Mouse (Mus musculus) heart, adult 2 months (tissue): Measurements from ENCODE around the gene Ndufa4l2. TPM values are rescaled to one million over a fixed set of nuclear protein-coding genes. Genes with fewer than 3 reads are reported as not detected.

Experiments used
- DNase-seq, 2 experiments: peaks; one replicate each; pipeline ENCODE4 v3.0.0; 2021
- H3K27ac ChIP-seq: fragments of 200-600 bp; 2 replicates; pipeline ENCODE4 v1.8.1; 2022
- H3K27me3 ChIP-seq: fragments of 200-500 bp; 2 replicates; pipeline ENCODE4 v1.6.1; 2012; ENCODE audit warnings: mild to moderate bottlenecking, low read length, inconsistent platforms, mixed read lengths; ENCODE audit not compliant: control insufficient read depth, insufficient read depth
- H3K36me3 ChIP-seq: fragments of 200-500 bp; 2 replicates; pipeline ENCODE4 v1.6.1; 2012; ENCODE audit warnings: low read length, inconsistent platforms; ENCODE audit not compliant: control insufficient read depth, insufficient read depth
- H3K4me1 ChIP-seq: fragments of 200-500 bp; 2 replicates; pipeline ENCODE4 v1.6.1; 2011; ENCODE audit warnings: low read length; ENCODE audit not compliant: control insufficient read depth, insufficient read depth
- H3K4me3 ChIP-seq: fragments of 200-600 bp; 2 replicates; pipeline ENCODE4 v1.8.1; 2022
- H3K79me2 ChIP-seq: fragments of 200-500 bp; replicated peaks from 2 replicates; pipeline ENCODE4 v1.6.1; 2012; ENCODE audit warnings: mild to moderate bottlenecking, inconsistent platforms, low read length, moderate library complexity, mixed read lengths; ENCODE audit not compliant: control insufficient read depth, insufficient read depth
- H3K9ac ChIP-seq: fragments of 200-500 bp; 2 replicates; pipeline ENCODE4 v1.6.1; 2012; ENCODE audit warnings: low read depth, mild to moderate bottlenecking, control low read depth, inconsistent platforms, low read length, mixed read lengths
- CTCF ChIP-seq: fragments of 200-600 bp; IDR thresholded peaks from 2 replicates; pipeline ENCODE4 v1.8.1; 2022; ENCODE audit warnings: antibody characterized with exemption, mild to moderate bottlenecking, moderate library complexity
- EP300 ChIP-seq: fragments of 200-500 bp; IDR thresholded peaks from 2 replicates; pipeline ENCODE4 v1.6.1; 2011; ENCODE audit warnings: low read depth, low read length, control low read depth; ENCODE audit not compliant: insufficient read depth
- POLR2A ChIP-seq: fragments of 200-500 bp; IDR thresholded peaks from 2 replicates; pipeline ENCODE4 v1.6.1; 2011; ENCODE audit warnings: mild to moderate bottlenecking, low read depth, low read length, control low read depth; ENCODE audit not compliant: insufficient read depth
- WGBS: fragments of 180-500 bp; shearing (Covaris S2); methylation state at CpG from one replicate; pipeline ENCODE4 v1.1.7; 2018; 5-methylcytosine and 5-hydroxymethylcytosine counted together
- intact Hi-C: fragments of 180-260 bp; cut with DNase I; formaldehyde crosslinking; loops from one replicate; pipeline ENCODE4 v1.15.1; 2025
- polyA plus RNA-seq: library from polyadenylated mRNA; depleted of rRNA; stranded (reverse); fragments of >200 nt; gene quantifications from 2 replicates; pipeline ENCODE4 v1.2.3, GENCODE M21; 2012
- total RNA-seq, 2 experiments: library from RNA; stranded (reverse); gene quantifications; 2 replicates each; pipeline ENCODE4 v1.2.3; 2021

Ndufa4l2 gene
- total and polyA plus RNA-seq, 3 experiments: 20.1 to 45.1 (median 27.9) TPM

DNA sequence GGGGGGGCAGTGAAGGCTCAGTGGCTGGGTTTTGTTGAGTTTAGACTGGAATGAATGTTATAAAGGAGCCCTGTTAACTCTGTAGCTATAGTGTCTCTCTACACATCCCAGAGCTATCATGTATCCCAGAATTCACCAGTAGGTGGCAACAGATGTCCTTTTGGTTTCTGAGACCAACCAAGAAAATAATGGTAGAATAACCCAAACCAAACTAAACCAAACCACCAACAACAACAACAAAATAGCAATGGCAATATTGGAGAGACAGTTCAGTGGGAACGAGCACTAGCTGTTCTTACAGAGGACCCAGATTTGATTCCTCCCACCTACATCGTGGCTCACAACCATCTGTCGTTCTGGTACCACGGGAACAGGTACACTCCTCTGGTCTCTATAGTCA is 35.6 kb upstream of the Ndufa4l2 start:
- DNase-seq: no peak
- 89% methylated on average over 4 of the region's 4 CpGs for WGBS
- H3K27me3 ChIP-seq: no peaks in the 10 kb centered on the region
- no peaks in the 10 kb centered on the region for H3K36me3 ChIP-seq
- H3K4me1 ChIP-seq: no peaks in the 10 kb centered on the region
- intact Hi-C loops: no loop called here
- H3K27ac ChIP-seq: no peak overlapping the region
- no peak overlapping the region for H3K4me3 ChIP-seq
- H3K79me2 ChIP-seq: no peaks in the 10 kb centered on the region
- H3K9ac ChIP-seq: no peak overlapping the region
- peak; percentile 67 for TF ChIP-seq CTCF
- TF ChIP-seq EP300: no peak
- TF ChIP-seq POLR2A: no peak

DNA sequence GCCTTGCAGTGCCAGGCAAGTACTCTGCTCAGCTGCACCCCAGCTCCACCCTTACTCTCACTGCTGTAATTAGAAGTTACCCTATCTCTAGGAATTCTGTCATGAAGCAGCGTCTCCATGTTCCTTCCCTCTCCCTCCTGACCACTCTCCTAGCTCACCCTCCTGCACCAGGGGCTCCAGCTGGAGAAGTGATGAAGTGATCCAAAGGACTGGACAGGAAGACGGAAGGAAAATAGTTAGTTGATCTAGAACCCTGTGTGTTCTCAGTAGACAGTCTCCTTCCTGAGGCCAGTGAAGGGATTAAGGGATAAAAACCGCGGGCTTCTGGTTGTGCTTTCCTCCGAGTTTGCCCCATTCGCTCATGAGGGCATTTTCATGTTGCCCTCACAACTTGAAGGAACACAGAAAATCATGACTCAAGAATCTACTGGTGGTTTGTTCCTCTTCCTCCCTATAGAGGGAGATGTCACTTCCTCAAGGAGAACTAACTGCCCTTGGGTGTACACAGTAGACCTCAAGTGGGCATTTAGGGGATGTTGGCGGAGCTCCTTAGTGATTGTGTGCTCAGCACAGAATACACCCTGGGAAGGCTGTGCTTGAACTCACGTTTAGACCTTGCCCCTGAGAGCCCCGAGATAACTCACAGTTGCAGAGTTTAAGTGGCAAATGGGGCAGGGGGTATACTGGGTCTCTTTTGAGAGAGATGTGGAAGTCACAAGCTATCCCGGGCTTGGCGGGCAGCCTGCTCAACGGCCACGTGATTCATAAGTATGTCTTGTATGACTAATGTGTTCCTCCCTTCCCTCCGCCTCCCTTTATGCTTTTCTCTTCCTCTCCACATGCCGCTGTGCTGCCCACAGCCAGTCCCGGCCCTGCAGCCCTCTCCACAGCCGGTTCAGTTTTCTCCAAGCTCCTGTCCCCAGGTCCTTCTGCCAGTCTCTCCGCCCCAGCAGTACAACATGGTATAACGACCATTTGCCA is 33.6 kb upstream of the Ndufa4l2 start:
- H3K4me3 ChIP-seq: no peak overlapping the region
- intact Hi-C loops: no loop called here
- no peak overlapping the region for H3K9ac ChIP-seq
- no peaks in the 10 kb centered on the region for H3K36me3 ChIP-seq
- no peaks in the 10 kb centered on the region for H3K27me3 ChIP-seq
- no peak overlapping the region for H3K27ac ChIP-seq
- 67% methylated on average over 19 of the region's 19 CpGs for WGBS
- H3K4me1 ChIP-seq: no peaks in the 10 kb centered on the region
- H3K79me2 ChIP-seq: no peaks in the 10 kb centered on the region
- no peak for TF ChIP-seq EP300
- TF ChIP-seq CTCF: 0 out of 2 replicates have a peak, but pooled peaks have one; percentile 8
- TF ChIP-seq POLR2A: no peak
- peak; percentile 50 to 72 for DNase-seq

DNA sequence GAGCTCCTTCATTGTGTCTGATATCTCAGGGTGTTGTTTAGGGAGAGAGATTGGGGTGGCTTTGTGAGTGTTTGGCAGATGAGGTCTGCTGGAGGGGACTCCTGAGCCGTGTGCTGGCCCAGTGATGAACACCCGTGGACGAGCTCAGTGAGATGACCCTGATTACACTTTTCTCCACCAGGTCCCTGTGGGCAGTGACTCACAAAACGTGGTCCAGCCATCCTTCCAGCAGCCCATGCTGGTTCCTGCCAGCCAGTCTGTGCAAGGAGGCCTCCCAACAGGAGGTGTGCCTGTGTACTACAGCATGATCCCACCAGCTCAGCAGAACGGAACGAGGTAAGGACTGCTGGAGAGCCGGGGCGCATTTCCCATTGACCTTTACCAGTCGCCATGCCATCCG is 29.5 kb upstream of the Ndufa4l2 start:
- no peaks in the 10 kb centered on the region for H3K79me2 ChIP-seq
- no peak overlapping the region for H3K9ac ChIP-seq
- no peak overlapping the region for H3K27ac ChIP-seq
- H3K27me3 ChIP-seq: no peaks in the 10 kb centered on the region
- TF ChIP-seq CTCF: no peak
- TF ChIP-seq POLR2A: no peak
- no peak for TF ChIP-seq EP300
- intact Hi-C loops: no loop called here
- no peaks in the 10 kb centered on the region for H3K4me1 ChIP-seq
- H3K4me3 ChIP-seq: no peak overlapping the region
- WGBS: 73% methylated on average over 10 of the region's 10 CpGs
- H3K36me3 ChIP-seq: no peaks in the 10 kb centered on the region
- no peak for DNase-seq

DNA sequence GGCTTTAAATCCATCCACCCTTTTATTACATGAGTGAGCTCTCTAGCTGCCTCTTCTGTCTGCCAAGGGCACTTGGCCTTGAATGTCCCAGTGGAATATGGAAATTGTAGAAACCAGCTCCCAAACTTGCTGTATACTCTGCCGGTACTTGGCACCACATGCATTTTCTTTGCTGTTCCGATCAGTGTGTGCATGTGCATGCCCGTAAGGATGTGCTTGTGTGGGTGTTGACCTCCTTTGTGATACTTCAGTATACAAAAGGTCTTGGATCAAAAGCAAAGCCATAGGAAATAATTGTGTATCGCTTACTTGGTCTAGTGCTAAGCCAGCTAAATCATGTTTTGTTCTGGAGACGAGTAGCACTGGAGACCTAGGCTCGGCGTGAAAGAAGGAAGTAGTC is 25.9 kb upstream of the Ndufa4l2 start:
- WGBS: 75% methylated on average over 7 of the region's 7 CpGs
- Histone ChIP-seq H3K27ac (no peak overlapping the region), H3K9ac (no peak overlapping the region), H3K27me3 (no peaks in the 10 kb centered on the region), H3K4me3 (no peak overlapping the region), H3K4me1 (no peaks in the 10 kb centered on the region), H3K79me2 (no peaks in the 10 kb centered on the region), H3K36me3 (no peaks in the 10 kb centered on the region)
- intact Hi-C loops: no loop called here
- no peak for DNase-seq
- TF ChIP-seq CTCF: no peak
- TF ChIP-seq EP300: no peak
- no peak for TF ChIP-seq POLR2A

DNA sequence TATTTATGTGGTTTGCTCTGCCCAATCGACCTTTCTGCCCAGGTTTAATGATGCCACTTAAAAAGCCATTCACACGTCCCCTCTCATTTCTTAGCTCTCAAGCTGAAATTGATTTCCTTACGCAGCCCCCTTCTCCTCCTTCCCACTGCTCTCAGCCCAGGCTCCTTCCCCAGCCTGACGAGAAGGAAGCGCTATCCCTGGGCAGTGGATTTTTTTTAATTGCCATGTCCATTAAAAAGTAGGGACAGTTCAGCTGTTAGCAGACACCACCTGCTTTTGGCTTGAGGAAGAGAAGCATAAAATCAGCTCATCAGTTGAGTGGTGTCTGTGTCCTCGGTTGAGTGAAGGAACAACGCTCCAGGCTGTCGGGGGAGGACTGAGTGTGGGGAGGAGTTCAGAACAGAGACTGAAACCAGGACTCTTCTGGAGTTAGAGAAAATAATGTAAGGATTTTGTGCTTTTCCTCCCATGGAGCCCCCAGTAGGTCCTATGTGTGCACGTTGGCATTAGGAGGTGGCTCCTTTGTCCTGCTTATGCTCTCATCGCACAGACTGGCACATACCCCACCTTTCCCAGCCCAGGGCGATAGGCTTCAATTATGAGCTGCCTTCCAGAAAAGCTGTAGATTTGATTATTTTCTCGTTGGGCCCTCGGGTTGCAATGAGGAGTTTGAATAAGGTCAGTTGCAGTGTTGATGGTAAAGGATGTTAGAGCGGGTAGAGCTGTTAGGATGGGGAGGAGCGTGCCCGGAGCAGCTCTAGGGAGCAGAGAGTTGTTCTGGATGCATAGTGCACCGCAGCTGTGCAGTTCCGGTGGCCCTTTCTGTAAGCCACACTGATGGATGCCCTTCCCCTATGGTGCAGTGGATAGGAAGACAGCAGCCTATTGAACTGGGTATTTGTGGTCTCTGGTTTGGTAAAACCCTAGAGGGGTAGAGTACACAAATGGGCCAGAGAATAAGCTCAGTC is 24.3 kb upstream of the Ndufa4l2 start:
- 93% methylated on average over 18 of the region's 18 CpGs for WGBS
- no peak overlapping the region for H3K9ac ChIP-seq
- no peak for TF ChIP-seq POLR2A
- no peak for TF ChIP-seq CTCF
- no peaks in the 10 kb centered on the region for H3K79me2 ChIP-seq
- no peak for DNase-seq
- intact Hi-C loops: no loop called here
- H3K27ac ChIP-seq: no peak overlapping the region
- no peaks in the 10 kb centered on the region for H3K27me3 ChIP-seq
- no peaks in the 10 kb centered on the region for H3K36me3 ChIP-seq
- H3K4me3 ChIP-seq: no peak overlapping the region
- no peaks in the 10 kb centered on the region for H3K4me1 ChIP-seq

DNA sequence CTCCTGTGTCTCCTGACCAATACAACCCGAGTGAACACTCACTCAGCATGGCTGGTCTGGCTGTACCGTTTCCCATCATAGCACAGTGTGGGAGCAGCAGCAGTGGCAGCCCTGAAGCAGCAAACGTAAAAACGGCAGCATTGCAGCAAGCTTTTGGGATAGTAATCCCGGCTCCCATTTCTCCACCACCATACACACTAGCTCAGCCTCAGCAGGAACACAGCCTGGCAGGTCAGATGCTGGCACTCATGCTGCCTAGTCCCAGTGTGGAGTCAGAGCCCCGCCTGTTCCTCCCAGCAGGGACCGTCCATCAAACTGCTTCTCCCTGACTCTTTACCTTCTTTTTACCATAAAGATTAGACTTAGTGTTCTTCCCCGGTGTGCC is 23.6 kb upstream of the Ndufa4l2 start:
- Histone ChIP-seq H3K27ac (no peak overlapping the region), H3K36me3 (no peaks in the 10 kb centered on the region), H3K4me1 (no peaks in the 10 kb centered on the region), H3K79me2 (no peaks in the 10 kb centered on the region), H3K27me3 (no peaks in the 10 kb centered on the region), H3K4me3 (no peak overlapping the region), H3K9ac (no peak overlapping the region)
- intact Hi-C loops: no loop called here
- DNase-seq: no peak
- TF ChIP-seq CTCF (no peak), EP300 (no peak), POLR2A (no peak)
- WGBS: 88% methylated on average over 8 of the region's 8 CpGs
